Mouse (Mus musculus) kidney, postnatal 25 days (tissue): ENCODE measurements at regions not wholly inside any gene's neighbourhood (a gene's known extent, or its start where the extent isn't known, plus 50 kb on each side); places are given as distances from the start of the nearest gene placed in this dataset.
A peak's percentile ranks its signal among the peaks of the same experiment; 100 is the strongest.
"Not testable (repeated sequence)": the region's sequence is repeated elsewhere in the genome, so short reads cannot be mapped to it uniquely, and the experiment has no call there.

Experiments
- DNase-seq, 2 experiments: peaks; one replicate each; pipeline ENCODE4 v3.0.0; 2021; ENCODE audit warnings: mixed read lengths in 2 of 2

DNA sequence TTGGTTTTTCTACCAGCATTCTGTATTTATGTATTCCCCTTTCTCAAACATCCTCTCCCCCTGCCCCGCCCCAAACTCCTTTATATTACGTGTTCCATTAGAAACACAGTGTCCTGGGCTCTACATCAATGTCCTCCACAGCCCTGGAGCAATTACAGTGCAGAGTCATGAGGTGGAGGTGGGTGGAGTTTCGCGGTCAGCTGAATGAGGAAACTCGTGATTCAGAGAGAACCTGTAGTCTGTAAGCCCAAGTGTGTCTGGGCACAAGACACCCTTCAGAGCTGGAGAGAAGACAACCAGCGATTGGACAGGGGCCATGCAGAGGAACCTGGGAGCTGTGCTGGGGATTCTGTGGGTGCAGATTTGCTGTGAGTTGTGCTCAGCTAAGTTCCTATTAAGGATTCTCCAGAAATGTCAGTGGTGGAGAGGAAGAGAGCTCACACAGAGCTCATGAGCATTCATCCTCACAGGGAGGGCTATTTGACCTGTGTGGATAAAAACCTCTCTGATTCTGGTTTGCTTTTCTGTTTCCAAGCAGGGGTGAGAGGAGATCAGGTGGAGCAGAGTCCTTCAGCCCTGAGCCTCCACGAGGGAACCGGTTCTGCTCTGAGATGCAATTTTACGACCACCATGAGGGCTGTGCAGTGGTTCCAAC is 570.4 kb downstream of the Dad1 start:
- not testable (repeated sequence) for DNase-seq

- not testable (repeated sequence) for DNase-seq
Observed at GRCm38 (mm10) chr14:53682679-53683078, 571.2 kb downstream of the Dad1 start.

GRCm38 (mm10) chr14:53681320-53681719 is 572.6 kb downstream of the Dad1 start:
- not testable (repeated sequence) for DNase-seq

GRCm38 (mm10) chr14:53665681-53666080 is 588.2 kb downstream of the Dad1 start:
- DNase-seq: peak in 1 of 2 experiments; percentile 40

GRCm38 (mm10) chr14:53662700-53663355 is 591.1 kb downstream of the Dad1 start:
- not testable (repeated sequence) for DNase-seq

GRCm38 (mm10) chr14:53654669-53655068 is 599.2 kb downstream of the Dad1 start:
- not testable (repeated sequence) for DNase-seq

GRCm38 (mm10) chr14:53651061-53651460 is 602.8 kb downstream of the Dad1 start:
- not testable (repeated sequence) for DNase-seq

- DNase-seq: not testable (repeated sequence)
Observed at GRCm38 (mm10) chr14:53649189-53649588, 604.7 kb downstream of the Dad1 start.

DNA sequence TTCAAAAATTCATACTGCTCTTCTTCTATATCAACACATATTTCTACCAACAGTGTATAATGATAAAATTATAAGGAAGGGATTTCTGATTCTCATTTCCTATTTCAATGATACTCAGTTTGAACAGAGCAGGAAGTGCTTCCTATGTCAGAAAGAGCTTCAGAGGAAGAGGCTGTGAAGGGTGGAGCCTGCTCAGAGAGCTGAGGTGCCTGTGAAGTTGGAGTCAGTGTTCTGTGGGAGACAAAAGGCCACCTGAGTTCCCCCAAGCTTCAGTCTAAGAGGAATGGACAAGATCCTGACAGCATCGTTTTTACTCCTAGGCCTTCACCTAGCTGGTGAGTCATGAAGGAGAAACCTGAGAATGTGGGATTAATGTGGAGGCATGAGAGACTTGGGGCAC is 613.5 kb downstream of the Dad1 start:
- not testable (repeated sequence) for DNase-seq

DNA sequence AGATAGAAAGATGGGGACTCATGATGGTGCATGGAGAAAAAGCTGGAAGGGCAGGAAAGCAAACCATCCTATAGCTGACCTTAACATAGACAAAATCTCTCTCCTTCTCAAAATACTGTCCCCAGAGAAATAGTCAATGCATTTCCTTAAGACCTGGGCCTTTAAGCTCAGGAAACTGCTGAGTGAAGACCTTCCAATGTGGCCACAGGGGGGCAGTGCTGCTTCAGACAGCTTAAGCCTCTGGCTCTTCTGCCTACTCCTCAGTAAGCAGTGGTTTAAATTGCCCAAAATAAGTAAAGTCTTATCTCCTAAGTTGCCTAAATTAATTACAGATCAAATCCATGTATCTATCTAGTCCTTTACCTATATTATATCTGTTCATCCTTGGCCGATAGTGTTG is 616.2 kb downstream of the Dad1 start:
- DNase-seq: peak in 1 of 2 experiments; percentile 40

DNA sequence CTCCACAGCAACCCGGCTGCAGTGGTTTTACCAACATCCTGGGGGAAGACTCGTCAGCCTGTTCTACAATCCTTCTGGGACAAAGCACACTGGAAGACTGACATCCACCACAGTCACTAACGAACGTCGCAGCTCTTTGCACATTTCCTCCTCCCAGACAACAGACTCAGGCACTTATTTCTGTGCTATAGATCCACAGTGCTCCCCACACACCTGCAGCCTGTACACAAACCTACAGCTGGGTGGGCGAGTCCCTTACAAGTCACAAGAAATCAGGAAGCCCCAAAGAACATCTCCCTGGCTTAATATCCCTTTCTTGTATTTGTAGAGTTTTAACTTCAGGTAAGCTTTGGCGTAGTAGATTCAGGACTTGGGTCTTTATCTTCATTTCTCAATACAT is 618.7 kb downstream of the Dad1 start:
- DNase-seq: not testable (repeated sequence)

DNA sequence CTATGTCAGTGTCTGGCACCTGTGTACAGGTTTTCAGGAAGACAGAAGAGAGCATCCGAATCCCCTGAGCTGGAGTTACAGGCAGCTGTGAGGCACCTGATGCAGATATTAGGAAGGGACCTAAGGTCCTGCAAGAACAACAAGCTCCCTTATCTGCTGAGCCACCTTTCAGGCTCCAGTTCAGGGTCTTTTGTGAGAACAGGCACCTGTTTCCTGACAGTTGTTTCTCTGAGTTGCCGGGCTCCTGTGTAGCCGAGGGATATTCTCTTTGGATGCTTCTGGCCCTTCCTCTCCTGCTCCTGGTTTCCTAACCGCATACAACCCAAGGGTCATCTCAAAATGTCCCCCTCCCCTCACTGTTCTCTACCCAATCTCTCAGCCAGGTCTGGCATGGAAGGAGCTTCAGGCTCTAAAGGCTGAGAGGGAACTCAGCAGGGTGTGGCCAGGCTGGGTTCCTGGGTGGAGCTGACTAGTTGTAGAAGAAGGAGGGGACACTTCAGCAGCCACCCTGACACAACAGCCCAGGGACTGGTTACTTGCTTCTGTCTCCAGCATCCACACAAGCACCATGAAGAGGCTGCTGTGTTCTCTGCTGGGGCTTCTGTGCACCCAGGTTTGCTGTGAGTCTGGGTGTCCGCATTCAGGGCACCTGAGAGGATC is 619.5 kb downstream of the Dad1 start:
- DNase-seq: not testable (repeated sequence)

DNA sequence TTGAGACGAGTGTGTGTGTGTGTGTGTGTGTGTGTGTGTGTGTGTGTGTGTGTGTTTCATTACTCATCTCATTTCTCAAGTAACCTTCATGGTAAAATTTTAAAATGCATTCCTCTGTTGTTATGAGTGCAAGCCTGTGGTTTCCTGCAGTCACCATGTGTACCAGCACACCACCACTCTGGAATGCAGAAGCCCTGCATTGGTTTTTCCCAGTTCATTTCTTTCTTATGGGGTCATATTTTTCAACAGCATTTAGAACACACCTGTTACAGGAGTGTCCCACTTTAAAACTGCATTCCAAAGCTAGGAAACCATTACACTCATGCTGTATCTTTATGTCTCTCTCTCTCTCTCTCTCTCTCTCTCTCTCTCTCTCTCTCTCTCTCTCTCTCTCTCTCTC is 620.2 kb downstream of the Dad1 start:
- not testable (repeated sequence) for DNase-seq

DNA sequence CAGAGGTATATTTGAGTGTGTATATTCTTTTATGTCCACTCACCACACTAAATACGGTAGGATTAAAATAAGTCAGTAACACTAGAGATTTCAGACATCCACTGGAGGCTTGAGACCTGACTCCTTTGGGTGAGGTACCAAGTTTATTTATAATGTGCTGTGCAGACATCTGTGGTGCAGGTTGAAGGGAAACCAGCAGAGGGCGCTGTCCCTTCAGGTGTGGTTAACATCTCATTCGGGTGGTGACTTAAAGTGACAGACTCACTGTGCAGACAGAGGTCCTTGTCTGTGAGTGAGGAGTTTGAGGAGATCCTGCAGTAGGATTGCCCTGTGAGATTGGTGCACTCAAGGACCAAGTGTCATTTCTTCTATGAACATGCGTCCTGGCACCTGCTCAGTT is 632.5 kb downstream of the Dad1 start:
- DNase-seq: not testable (repeated sequence)

GRCm38 (mm10) chr14:53616061-53616460 is 637.8 kb downstream of the Dad1 start:
- not testable (repeated sequence) for DNase-seq

DNA sequence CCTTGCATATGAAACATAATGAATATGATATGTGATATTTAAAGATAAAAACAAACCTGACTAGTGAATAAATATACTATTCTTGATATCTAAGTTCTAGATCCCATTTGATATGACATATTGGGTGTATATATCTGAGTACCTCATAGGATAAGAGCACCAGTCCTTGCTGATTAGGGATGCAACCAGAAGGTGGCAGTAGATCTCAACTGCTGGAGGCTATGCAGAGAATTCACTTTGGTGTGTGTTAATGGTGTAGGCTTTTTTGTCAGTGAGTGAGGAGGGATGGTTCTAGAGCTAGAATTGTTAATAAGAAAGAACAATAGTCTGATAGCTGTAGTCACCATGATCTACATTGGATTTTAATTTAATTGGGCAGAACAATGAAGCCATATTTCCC is 639.6 kb downstream of the Dad1 start:
- peak in 1 of 2 experiments; percentile 2 for DNase-seq

DNA sequence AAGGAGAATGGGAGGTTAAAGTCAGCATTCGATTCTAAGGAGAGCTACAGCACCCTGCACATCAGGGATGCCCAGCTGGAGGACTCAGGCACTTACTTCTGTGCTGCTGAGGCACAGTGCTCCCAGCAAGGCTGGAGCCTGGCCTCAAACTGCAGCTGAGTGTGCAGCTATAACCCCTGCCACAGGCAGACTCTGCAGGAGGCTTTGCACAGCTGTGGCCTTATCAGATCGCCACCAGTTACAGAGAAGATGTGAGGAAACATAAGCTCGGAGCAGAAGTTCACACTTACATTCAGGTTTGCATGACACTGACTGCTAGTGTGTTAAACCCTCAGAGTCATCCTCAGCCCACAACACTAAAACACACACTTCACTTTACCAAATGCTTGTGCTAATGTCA is 654.6 kb downstream of the Dad1 start:
- DNase-seq: not testable (repeated sequence)

DNA sequence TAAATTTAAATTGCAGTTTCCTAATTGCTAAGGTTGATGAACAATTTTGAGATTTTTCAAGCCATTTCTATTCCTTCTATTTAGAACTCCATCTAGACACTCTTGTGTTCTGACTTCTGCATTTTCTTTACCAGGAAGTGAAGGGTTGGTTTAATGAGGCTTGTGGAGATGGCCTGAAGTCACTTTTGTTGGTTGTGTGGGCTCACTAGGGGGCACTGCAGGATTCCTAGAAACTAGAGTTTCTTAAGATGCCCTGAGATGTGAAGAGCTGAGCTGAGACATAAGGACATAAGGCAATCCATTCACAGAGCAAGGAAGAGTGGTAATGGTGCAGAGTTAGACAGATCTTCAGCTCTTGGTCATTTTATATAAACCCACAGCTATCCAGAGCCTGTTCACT is 656.6 kb downstream of the Dad1 start:
- DNase-seq: not testable (repeated sequence)

GRCm38 (mm10) chr14:53590601-53591000 is 663.3 kb downstream of the Dad1 start:
- not testable (repeated sequence) for DNase-seq

DNA sequence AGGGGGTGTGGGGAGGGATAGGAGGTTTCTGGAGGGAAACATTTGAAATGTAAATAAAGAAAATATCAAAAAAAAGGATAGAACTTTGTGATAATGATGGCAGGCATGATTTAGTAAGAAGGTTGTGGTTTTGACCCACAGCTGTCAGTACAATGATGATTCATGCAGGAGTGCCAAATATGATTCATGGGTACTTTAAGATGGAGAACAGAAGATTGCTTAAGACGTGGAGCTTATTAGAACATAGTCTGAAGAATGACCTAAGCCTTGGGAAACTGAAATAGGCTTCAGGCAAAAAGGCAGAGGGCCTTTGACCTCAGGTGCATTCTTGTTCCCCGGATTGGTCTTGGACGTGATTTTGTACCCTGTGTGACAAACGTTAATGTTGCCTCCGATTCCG is 671.4 kb downstream of the Dad1 start:
- not testable (repeated sequence) for DNase-seq

DNA sequence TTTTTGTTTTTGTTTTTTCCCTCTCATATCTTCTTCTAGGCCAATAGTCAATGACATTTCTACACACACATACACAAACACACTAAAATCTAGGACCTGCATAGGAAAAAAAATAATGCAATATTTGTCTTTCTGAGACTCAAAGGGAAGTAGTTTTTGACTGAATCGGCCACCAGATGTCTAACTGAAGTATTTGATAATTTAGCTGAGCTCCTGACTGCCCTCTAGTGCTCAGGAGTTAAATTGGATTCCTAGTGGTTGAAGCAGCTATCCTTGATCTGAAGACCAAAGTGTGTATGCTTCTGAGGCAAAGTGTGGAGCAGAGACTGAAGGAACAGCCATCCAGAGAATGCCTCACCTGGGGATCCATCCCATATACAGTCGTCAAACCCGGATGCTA is 672.2 kb downstream of the Dad1 start:
- not testable (repeated sequence) for DNase-seq

DNA sequence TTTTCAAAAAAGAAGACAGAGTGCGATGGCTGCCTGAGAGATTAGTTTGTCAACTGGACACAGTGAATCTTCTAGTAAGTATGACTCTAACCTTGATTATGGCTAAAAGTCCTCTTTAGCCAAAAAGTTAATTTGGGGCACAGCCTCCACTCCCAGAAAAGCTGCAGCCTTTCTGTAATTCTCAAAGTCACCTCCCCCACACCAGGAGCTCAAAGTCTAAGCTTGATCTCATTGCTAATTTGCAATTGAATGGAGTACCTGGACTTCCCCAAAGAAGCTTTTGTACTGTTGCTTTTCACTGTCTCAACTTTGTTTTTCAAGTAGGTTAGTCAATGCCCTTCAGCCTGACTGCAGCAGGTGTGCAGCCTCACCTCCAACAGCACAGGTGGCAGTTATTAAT is 677.0 kb downstream of the Dad1 start:
- DNase-seq: not testable (repeated sequence)

DNA sequence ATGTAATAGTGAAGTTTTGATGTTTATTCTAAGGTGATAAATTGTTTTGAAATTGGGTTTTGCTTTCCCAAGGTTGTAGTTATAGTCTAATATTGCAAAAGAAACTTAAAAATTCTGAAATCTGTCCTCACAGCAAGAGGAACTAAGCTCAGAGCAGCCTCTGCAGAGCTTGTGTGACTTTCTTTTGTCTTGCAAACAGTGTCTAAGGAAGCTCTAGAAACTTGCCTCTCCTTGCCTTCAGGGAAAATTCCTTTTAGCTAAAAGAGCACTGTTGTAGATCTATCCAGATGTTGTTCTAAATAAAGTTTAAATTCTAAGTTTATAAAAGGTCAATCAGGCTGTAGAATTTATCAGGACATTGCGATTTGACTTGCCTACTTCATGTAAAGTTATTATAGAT is 681.2 kb downstream of the Dad1 start:
- not testable (repeated sequence) for DNase-seq

DNA sequence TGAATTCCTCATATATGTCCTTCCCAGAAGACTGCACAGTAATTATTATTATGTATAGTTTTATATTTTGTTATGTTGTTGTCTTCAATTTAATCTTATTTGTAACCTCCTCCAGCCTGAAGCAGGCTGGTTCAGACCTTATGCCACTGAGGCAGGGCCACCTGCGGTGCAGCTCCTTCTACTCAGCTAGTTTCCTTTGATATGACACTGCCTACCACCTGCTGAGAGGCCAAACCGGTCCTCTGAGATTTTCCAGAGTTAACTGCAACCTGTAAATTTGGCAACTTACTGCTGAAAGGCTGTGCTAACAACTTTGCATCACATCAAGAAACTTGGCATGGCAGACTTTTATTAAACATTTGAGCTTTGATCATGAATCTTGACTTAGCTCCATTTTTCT is 691.3 kb downstream of the Dad1 start:
- DNase-seq: no peak
